Mouse (Mus musculus): ENCODE measurements around the gene Arhgef11. TPM values are rescaled to one million over a fixed set of nuclear protein-coding genes. Genes with fewer than 3 reads are reported as not detected.
"Not testable (repeated sequence)": the region's sequence is repeated elsewhere in the genome, so short reads cannot be mapped to it uniquely, and the experiment has no call there.

The Arhgef11 gene
- polyA plus RNA-seq (2014; fragmentation: Nextera tagmentation; extraction: Ambion mirVana), result 17.1 and 18.9 TPM in 2 replicates

- WGBS, result 3% methylated on average over 35 of the region's 101 CpGs
These were observed at the start of gene Arhgef11 for GRCm38 (mm10) chr3:87616957-87617810. TSS of gene Arhgef11 (plus strand) at chr3:87617559.

DNA sequence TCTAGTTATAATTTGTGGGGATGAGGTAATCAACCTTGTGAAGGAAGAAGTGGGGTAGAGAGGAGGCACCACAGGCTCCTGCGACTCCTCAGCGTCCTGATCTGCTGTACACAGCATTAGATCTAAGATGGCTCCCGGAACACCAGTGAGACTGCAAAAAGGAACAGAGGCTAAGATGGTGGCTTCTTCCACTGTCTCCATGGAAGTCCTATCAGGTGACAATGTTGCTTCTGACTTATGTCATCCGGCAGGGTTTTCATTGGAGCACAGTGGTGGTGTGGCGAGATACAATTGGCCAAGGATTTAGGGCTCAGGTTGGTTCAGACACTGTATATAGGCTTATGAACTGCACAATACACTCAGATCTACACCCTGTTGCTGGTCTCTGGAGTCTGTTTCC lies 48.7 kb upstream of the Arhgef11 start:
- no peak overlapping the region for H3K4me3 ChIP-seq (ENCODE audit: low read depth, low read length)
- no peaks in the 10 kb centered on the region for H3K27me3 ChIP-seq (replicated peaks; ENCODE audit: control insufficient read depth, insufficient read depth, low read length)
- H3K9me3 ChIP-seq (ENCODE audit: control insufficient read depth, low read length), result no peaks in the 10 kb centered on the region
- DNase-seq (ENCODE audit: low spot score) (no peak), ATAC-seq (ENCODE audit: low read depth) (no peak)
- WGBS, result 90% methylated on average over 5 of the region's 5 CpGs
- H3K9ac ChIP-seq (ENCODE audit: low read depth, low read length), result no peak overlapping the region
- H3K4me1 ChIP-seq (ENCODE audit: control insufficient read depth, insufficient read depth, low read length), result no peaks in the 10 kb centered on the region
- H3K36me3 ChIP-seq (ENCODE audit: control insufficient read depth, insufficient read depth, low read length), result no peaks in the 10 kb centered on the region
- H3K4me2 ChIP-seq (ENCODE audit: low read depth, low read length), result no peak overlapping the region
- no peak overlapping the region for H3K27ac ChIP-seq (replicated peaks; ENCODE audit: low read depth, low read length)

More at GRCm38 (mm10) chr3:87616957-87617810, at the start of gene Arhgef11:
- no peaks in the 10 kb centered on the region for H3K9me3 ChIP-seq (ENCODE audit: control insufficient read depth, low read length)
- no peaks in the 10 kb centered on the region for H3K36me3 ChIP-seq (ENCODE audit: control insufficient read depth, insufficient read depth, low read length)
- peak within 1 kb of the TSS; percentile 86 for H3K4me3 ChIP-seq (ENCODE audit: low read depth, low read length)
- H3K27ac ChIP-seq (replicated peaks; ENCODE audit: low read depth, low read length), result peak within 1 kb of the TSS; percentile 87
- H3K27me3 ChIP-seq (replicated peaks; ENCODE audit: control insufficient read depth, insufficient read depth, low read length), result no peaks in the 10 kb centered on the region
- H3K4me1 ChIP-seq (ENCODE audit: control insufficient read depth, insufficient read depth, low read length), result peaks cover 32% of the 10 kb centered on the region
- DNase-seq (ENCODE audit: low spot score) (peak; percentile 89), ATAC-seq (ENCODE audit: low read depth) (peak; percentile 95)
- peak within 1 kb of the TSS; percentile 96 for H3K4me2 ChIP-seq (ENCODE audit: low read depth, low read length)
- peak within 1 kb of the TSS; percentile 92 for H3K9ac ChIP-seq (ENCODE audit: low read depth, low read length)

DNA sequence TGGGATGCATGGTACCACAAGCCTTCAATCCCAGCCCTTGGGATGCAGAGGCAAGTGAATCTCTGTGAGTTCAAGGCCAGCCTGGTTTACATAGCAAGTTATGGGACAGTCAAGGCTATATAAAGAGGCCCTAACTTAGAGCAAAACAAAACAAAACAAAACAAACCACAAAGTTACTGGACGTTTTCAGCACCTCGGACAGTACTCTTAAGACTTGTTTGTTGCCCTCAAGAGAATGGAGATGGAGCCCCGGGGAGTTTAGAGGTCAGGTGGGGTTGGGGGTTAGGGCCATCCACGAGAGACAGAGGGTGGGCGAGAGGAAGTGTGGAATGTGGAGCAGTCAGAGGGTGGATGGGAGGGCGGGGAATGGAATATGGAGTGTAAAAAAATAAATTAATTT lies 41.6 kb upstream of the Arhgef11 start:
- WGBS, result 25% methylated on average over 6 of the region's 6 CpGs
- no peak overlapping the region for H3K4me2 ChIP-seq (ENCODE audit: low read depth, low read length)
- no peak for ATAC-seq (ENCODE audit: low read depth)
- H3K4me3 ChIP-seq (ENCODE audit: low read depth, low read length), result no peak overlapping the region
- no peak overlapping the region for H3K9ac ChIP-seq (ENCODE audit: low read depth, low read length)
- no peaks in the 10 kb centered on the region for H3K36me3 ChIP-seq (ENCODE audit: control insufficient read depth, insufficient read depth, low read length)
- H3K4me1 ChIP-seq (ENCODE audit: control insufficient read depth, insufficient read depth, low read length), result no peaks in the 10 kb centered on the region
- peak; percentile 58 for DNase-seq (ENCODE audit: low spot score)
- H3K9me3 ChIP-seq (ENCODE audit: control insufficient read depth, low read length), result peaks cover under 1% of the 10 kb centered on the region; the same call in 1 of the 2 replicates
- no peak overlapping the region for H3K27ac ChIP-seq (replicated peaks; ENCODE audit: low read depth, low read length)
- H3K27me3 ChIP-seq (replicated peaks; ENCODE audit: control insufficient read depth, insufficient read depth, low read length), result no peaks in the 10 kb centered on the region

GRCm38 (mm10) chr3:87582259-87582658 lies 35.1 kb upstream of the Arhgef11 start:
- WGBS, result 91% methylated on average over 4 of the region's 4 CpGs
- ATAC-seq (ENCODE audit: low read depth), result no peak
- H3K4me3 ChIP-seq (ENCODE audit: low read depth, low read length), result no peak overlapping the region

DNA sequence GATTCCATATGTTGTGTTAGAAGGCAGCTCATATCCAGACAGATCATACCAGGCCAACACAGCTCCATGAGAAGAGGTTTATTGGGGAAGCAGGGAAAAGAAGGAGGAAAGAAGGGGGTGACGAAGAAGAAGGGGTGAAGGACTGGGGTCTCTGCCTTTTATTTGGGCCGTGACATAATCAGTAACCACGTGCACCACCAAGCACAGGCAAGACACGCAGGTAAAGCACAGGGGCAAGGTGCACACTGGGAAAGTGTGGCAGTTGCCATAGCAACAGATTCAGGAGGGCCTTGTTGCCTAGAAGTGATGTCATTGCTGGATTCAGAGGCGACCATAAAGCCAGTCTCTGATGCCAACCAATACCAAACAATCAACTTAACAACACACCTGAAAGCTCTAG lies 23.6 kb upstream of the Arhgef11 start:
- H3K36me3 ChIP-seq (ENCODE audit: control insufficient read depth, insufficient read depth, low read length), result no peaks in the 10 kb centered on the region
- H3K9ac ChIP-seq (ENCODE audit: low read depth, low read length), result no peak overlapping the region
- no peak overlapping the region for H3K4me3 ChIP-seq (ENCODE audit: low read depth, low read length)
- DNase-seq (ENCODE audit: low spot score) (no peak), ATAC-seq (ENCODE audit: low read depth) (no peak)
- WGBS, result 75% methylated on average over 5 of the region's 5 CpGs
- no peaks in the 10 kb centered on the region for H3K27me3 ChIP-seq (replicated peaks; ENCODE audit: control insufficient read depth, insufficient read depth, low read length)
- no peak overlapping the region for H3K4me2 ChIP-seq (ENCODE audit: low read depth, low read length)
- H3K27ac ChIP-seq (replicated peaks; ENCODE audit: low read depth, low read length), result no peak overlapping the region
- H3K9me3 ChIP-seq (ENCODE audit: control insufficient read depth, low read length), result no peaks in the 10 kb centered on the region
- no peaks in the 10 kb centered on the region for H3K4me1 ChIP-seq (ENCODE audit: control insufficient read depth, insufficient read depth, low read length)

More at GRCm38 (mm10) chr3:87582259-87582658, 35.1 kb upstream of the Arhgef11 start:
- Histone ChIP-seq H3K36me3 (ENCODE audit: control insufficient read depth, insufficient read depth, low read length) (no peaks in the 10 kb centered on the region), H3K9ac (ENCODE audit: low read depth, low read length) (no peak overlapping the region), H3K27me3 (replicated peaks; ENCODE audit: control insufficient read depth, insufficient read depth, low read length) (no peaks in the 10 kb centered on the region), H3K9me3 (ENCODE audit: control insufficient read depth, low read length) (peaks cover 4% of the 10 kb centered on the region; the same call in 1 of the 2 replicates), H3K4me1 (ENCODE audit: control insufficient read depth, insufficient read depth, low read length) (no peaks in the 10 kb centered on the region), H3K27ac (replicated peaks; ENCODE audit: low read depth, low read length) (no peak overlapping the region), H3K4me2 (ENCODE audit: low read depth, low read length) (no peak overlapping the region)
- DNase-seq (ENCODE audit: low spot score), result no peak

GRCm38 (mm10) chr3:87595328-87595727 lies 22.0 kb upstream of the Arhgef11 start:
- not testable (repeated sequence) for H3K9ac ChIP-seq (ENCODE audit: low read depth, low read length); H3K27me3 ChIP-seq (replicated peaks; ENCODE audit: control insufficient read depth, insufficient read depth, low read length); H3K36me3 ChIP-seq (ENCODE audit: control insufficient read depth, insufficient read depth, low read length); H3K9me3 ChIP-seq (ENCODE audit: control insufficient read depth, low read length); H3K4me3 ChIP-seq (ENCODE audit: low read depth, low read length); DNase-seq (ENCODE audit: low spot score); ATAC-seq (ENCODE audit: low read depth); H3K4me2 ChIP-seq (ENCODE audit: low read depth, low read length); H3K27ac ChIP-seq (replicated peaks; ENCODE audit: low read depth, low read length); H3K4me1 ChIP-seq (ENCODE audit: control insufficient read depth, insufficient read depth, low read length)
- WGBS, result 82% methylated on average over 4 of the region's 4 CpGs

DNA sequence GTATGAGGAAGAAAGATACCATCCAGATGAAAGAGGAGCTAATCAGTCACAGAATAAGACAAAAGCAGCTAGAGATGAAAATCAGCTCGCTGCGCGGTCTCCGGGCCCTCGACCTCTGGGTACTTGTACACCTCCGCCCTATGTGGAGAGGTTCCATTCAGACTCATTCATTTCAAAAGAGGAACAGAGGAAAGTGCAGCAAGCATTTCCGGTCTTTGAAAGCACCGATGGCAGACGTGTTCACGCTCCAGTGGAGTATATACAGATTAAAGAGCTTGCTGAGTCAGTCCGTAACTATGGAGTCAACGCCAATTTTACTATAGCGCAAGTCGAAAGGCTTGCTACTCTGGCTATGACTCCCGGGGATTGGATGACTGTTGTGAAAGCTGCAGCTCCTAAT lies 16.3 kb upstream of the Arhgef11 start:
- H3K9me3 ChIP-seq (ENCODE audit: control insufficient read depth, low read length), result peaks cover 20% of the 10 kb centered on the region; the same call in 1 of the 2 replicates
- not testable (repeated sequence) for ATAC-seq (ENCODE audit: low read depth); H3K27me3 ChIP-seq (replicated peaks; ENCODE audit: control insufficient read depth, insufficient read depth, low read length); H3K36me3 ChIP-seq (ENCODE audit: control insufficient read depth, insufficient read depth, low read length); H3K4me2 ChIP-seq (ENCODE audit: low read depth, low read length); DNase-seq (ENCODE audit: low spot score); H3K4me1 ChIP-seq (ENCODE audit: control insufficient read depth, insufficient read depth, low read length); H3K4me3 ChIP-seq (ENCODE audit: low read depth, low read length); H3K9ac ChIP-seq (ENCODE audit: low read depth, low read length); H3K27ac ChIP-seq (replicated peaks; ENCODE audit: low read depth, low read length)
- WGBS, result 95% methylated on average over 15 of the region's 15 CpGs

GRCm38 (mm10) chr3:87616354-87616753 lies 1.0 kb upstream of the Arhgef11 start:
- H3K9ac ChIP-seq (ENCODE audit: low read depth, low read length), result 0 out of 2 replicates have a peak overlapping the region, but pooled peaks have one; percentile 92
- peak overlapping the region; percentile 87; the same call in 1 of the 2 replicates for H3K27ac ChIP-seq (replicated peaks; ENCODE audit: low read depth, low read length)
- H3K4me3 ChIP-seq (ENCODE audit: low read depth, low read length), result no peak overlapping the region
- H3K4me2 ChIP-seq (ENCODE audit: low read depth, low read length), result peak overlapping the region; percentile 96
- no peaks in the 10 kb centered on the region for H3K36me3 ChIP-seq (ENCODE audit: control insufficient read depth, insufficient read depth, low read length)
- peaks cover 32% of the 10 kb centered on the region for H3K4me1 ChIP-seq (ENCODE audit: control insufficient read depth, insufficient read depth, low read length)
- DNase-seq (ENCODE audit: low spot score), result no peak
- 56% methylated on average over 4 of the region's 4 CpGs for WGBS
- no peaks in the 10 kb centered on the region for H3K27me3 ChIP-seq (replicated peaks; ENCODE audit: control insufficient read depth, insufficient read depth, low read length)
- H3K9me3 ChIP-seq (ENCODE audit: control insufficient read depth, low read length), result no peaks in the 10 kb centered on the region
- no peak for ATAC-seq (ENCODE audit: low read depth)

GRCm38 (mm10) chr3:87617811-87618130 lies 412 bp downstream of the Arhgef11 start:
- Histone ChIP-seq H3K4me1 (ENCODE audit: control insufficient read depth, insufficient read depth, low read length) (peaks cover 32% of the 10 kb centered on the region), H3K4me3 (ENCODE audit: low read depth, low read length) (peak overlapping the region; percentile 86), H3K4me2 (ENCODE audit: low read depth, low read length) (peak overlapping the region; percentile 96), H3K27me3 (replicated peaks; ENCODE audit: control insufficient read depth, insufficient read depth, low read length) (no peaks in the 10 kb centered on the region), H3K9me3 (ENCODE audit: control insufficient read depth, low read length) (no peaks in the 10 kb centered on the region), H3K9ac (ENCODE audit: low read depth, low read length) (peak overlapping the region; percentile 92), H3K27ac (replicated peaks; ENCODE audit: low read depth, low read length) (peak overlapping the region; percentile 87), H3K36me3 (ENCODE audit: control insufficient read depth, insufficient read depth, low read length) (no peaks in the 10 kb centered on the region)
- peak; percentile 62 for DNase-seq (ENCODE audit: low spot score)
- 1% methylated on average over 6 of the region's 6 CpGs for WGBS
- no peak for ATAC-seq (ENCODE audit: low read depth)

All from embryonic facial prominence, embryonic 14.5 days (tissue).